Mouse (Mus musculus) embryonic facial prominence, embryonic 14.5 days (tissue): Measurements from ENCODE around the gene Rwdd4a. TPM values are rescaled to one million over a fixed set of nuclear protein-coding genes. Genes with fewer than 3 reads are reported as not detected.

ENCODE experiments used
- ATAC-seq: fragments of 200-750 bp; cut with Nextera tagmentation; 2 replicates; pipeline ENCODE4 v1.8.0; 2017; ENCODE audit warnings: low read depth, moderate number of reproducible peaks, moderate TSS enrichment
- DNase-seq: peaks from one replicate; pipeline ENCODE4 v3.0.0-alpha.2; 2015; ENCODE audit warnings: low spot score
- H3K27ac ChIP-seq: fragments of 300-500 bp; sonication (generic); replicated peaks from 2 replicates; pipeline ENCODE4 v1.5.1; 2014; ENCODE audit warnings: low read depth, mild to moderate bottlenecking, low read length, moderate library complexity
- H3K27me3 ChIP-seq: fragments of 300-500 bp; sonication (generic); replicated peaks from 2 replicates; pipeline ENCODE4 v1.6.1; 2014; ENCODE audit warnings: low read length; ENCODE audit not compliant: control insufficient read depth, insufficient read depth
- H3K36me3 ChIP-seq: fragments of 300-500 bp; sonication (generic); 2 replicates; pipeline ENCODE4 v1.6.1; 2014; ENCODE audit warnings: low read length, mixed read lengths; ENCODE audit not compliant: control insufficient read depth, insufficient read depth
- H3K4me1 ChIP-seq: fragments of 300-500 bp; sonication (generic); 2 replicates; pipeline ENCODE4 v1.6.1; 2014; ENCODE audit warnings: antibody characterized with exemption, low read length; ENCODE audit not compliant: control insufficient read depth, insufficient read depth
- H3K4me2 ChIP-seq: fragments of 300-500 bp; sonication (generic); 2 replicates; pipeline ENCODE4 v1.6.1; 2014; ENCODE audit warnings: low read depth, mild to moderate bottlenecking, low read length, moderate library complexity, mixed read lengths
- H3K4me3 ChIP-seq: fragments of 300-500 bp; sonication (generic); 2 replicates; pipeline ENCODE4 v1.5.1; 2014; ENCODE audit warnings: low read depth, mild to moderate bottlenecking, low read length
- H3K9ac ChIP-seq: fragments of 300-500 bp; sonication (generic); 2 replicates; pipeline ENCODE4 v1.6.1; 2014; ENCODE audit warnings: low read depth, mild to moderate bottlenecking, low read length, moderate library complexity, mixed read lengths
- H3K9me3 ChIP-seq: fragments of 300-500 bp; sonication (generic); 2 replicates; pipeline ENCODE4 v1.6.1; 2016; ENCODE audit warnings: low read length; ENCODE audit not compliant: control insufficient read depth
- WGBS: fragments of 180-500 bp; shearing (Covaris S2); extraction: QIAGEN DNeasy Blood & Tissue Kit; methylation state at CpG from one replicate; pipeline ENCODE4 v1.1.7; 2014; 5-methylcytosine and 5-hydroxymethylcytosine counted together
- microRNA-seq: library from miRNA; unstranded; fragments of <30 nt; microRNA quantifications from one replicate; pipeline ENCODE4, GENCODE M21; 2016; ENCODE audit warnings: borderline number of aligned reads
- polyA plus RNA-seq: library from polyadenylated mRNA; unstranded; fragments of >200 nt; fragmentation: Nextera tagmentation; extraction: Ambion mirVana; gene quantifications from 2 replicates; pipeline ENCODE4 v1.2.1, GENCODE M21; 2014

The Rwdd4a gene
- polyA plus RNA-seq, 1 experiment from 2014 or later: 42.1 TPM

GRCm38 (mm10) chr8:47600664-47601063 lies 67.2 kb downstream of the Rwdd4a start:
- DNase-seq: peak; percentile 54

More at GRCm38 (mm10) chr8:47600664-47601063, 67.2 kb downstream of the Rwdd4a start:
- H3K9me3 ChIP-seq: no peaks in the 10 kb centered on the region
- WGBS: 48% methylated on average over 8 of the region's 8 CpGs
- H3K27me3 ChIP-seq: no peaks in the 10 kb centered on the region
- no peak for ATAC-seq
- H3K27ac ChIP-seq: no peak overlapping the region
- no peaks in the 10 kb centered on the region for H3K4me1 ChIP-seq
- no peak overlapping the region for H3K9ac ChIP-seq
- no peak overlapping the region for H3K4me2 ChIP-seq
- H3K4me3 ChIP-seq: no peak overlapping the region
- H3K36me3 ChIP-seq: no peaks in the 10 kb centered on the region

Small RNAs within 50 kb of the gene (microRNA-seq; reads per million reads assigned to microRNA genes)
- not detected for gene Gm27409

Other genes starting within 250 kb of the Rwdd4a start
- gene Stox2, start 87.3 kb upstream of the Rwdd4a start, polyA plus RNA-seq: 14.2 and 15.0 TPM in 2 replicates
- gene Trappc11, start 194 bp upstream of the Rwdd4a start, polyA plus RNA-seq: 28.5 and 32.3 TPM in 2 replicates
- gene Ing2, start 141.9 kb downstream of the Rwdd4a start, polyA plus RNA-seq: 11.3 and 12.6 TPM in 2 replicates
- gene Cdkn2aip, start 180.3 kb downstream of the Rwdd4a start, polyA plus RNA-seq: 16.5 and 21.0 TPM in 2 replicates